Mouse (Mus musculus) left cerebral cortex, postnatal 10 days (tissue): ENCODE results near the gene Comtd1. TPM values are rescaled to one million over a fixed set of nuclear protein-coding genes. Genes with fewer than 3 reads are reported as not detected.

Experiments
- DNase-seq, 2 experiments: peaks; one replicate each; pipeline ENCODE4 v3.0.0; 2021 to 2022; ENCODE audit warnings: low spot score in 2 of 2, mixed read lengths in 1 of 2; ENCODE audit errors: extremely low spot score in 1 of 2
- intact Hi-C: fragments of 180-260 bp; cut with DNase I; formaldehyde crosslinking; loops from one replicate; pipeline ENCODE4 v1.15.1; 2025
- total RNA-seq, 2 experiments: library from RNA; stranded (reverse); gene quantifications; 2 replicates each; pipeline ENCODE4 v1.2.3; 2021

Gene Comtd1
- total RNA-seq, 2 experiments from 2014 or later = 37.7 to 40.8 TPM

DNA sequence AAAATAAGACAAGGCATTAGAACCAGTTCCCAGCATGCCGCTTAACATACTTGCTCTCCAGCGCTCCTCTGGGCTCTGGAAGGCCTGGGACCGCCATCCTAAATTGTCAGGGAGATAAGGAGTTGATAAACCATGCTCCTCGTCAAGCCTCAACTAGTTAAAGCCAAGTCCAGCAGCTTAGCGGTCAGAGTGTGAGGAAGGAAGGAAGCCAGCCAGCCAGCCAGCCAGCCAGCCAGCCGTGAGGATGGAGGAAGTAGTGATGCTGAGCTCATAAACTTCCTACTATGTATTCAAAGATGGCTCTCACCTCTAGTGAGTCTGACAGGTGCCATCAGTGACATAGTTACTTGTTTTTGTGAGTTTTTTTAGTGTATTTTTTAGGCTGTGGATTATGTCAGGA lies 5.5 kb downstream of the Comtd1 start:
- DNase-seq = no peak
- intact Hi-C loops = no loop called here

DNA sequence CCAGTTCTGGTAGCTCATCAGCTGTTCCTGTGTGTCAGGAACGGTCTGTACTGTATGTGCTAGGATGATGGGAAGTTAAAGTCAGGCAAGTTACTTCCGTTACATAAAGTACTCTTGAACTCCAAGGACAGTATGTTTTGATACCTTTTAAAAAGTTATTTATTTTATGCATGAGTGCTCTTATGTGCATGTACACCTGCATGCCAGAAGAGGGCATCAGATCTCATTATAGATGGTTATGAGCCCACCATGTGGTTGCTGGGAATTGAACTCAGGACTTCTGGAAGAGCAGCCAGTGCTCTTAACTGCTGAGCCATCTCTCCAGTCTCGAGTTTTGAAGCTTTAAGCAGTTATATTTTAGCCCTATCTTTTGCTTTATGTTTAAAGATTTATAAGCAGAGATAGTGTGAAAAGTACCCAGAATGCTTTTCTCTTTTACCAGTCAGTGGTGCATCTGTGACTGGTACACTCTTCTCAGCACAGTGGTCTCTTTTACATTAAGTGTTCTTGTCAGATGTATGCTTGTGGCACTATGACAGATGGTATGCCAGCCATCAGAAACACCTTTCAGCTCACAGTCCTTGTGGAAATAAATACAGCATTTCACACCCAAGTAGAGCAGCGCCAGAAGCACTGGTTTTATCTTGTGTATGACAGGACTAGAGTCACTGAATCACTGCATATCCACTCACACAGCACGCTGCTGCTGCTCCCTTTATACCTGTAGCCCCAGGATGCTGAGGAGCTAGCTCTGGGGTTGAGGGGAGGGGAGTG lies 6.8 kb downstream of the Comtd1 start:
- DNase-seq = no peak
- intact Hi-C loops = no loop called here

DNA sequence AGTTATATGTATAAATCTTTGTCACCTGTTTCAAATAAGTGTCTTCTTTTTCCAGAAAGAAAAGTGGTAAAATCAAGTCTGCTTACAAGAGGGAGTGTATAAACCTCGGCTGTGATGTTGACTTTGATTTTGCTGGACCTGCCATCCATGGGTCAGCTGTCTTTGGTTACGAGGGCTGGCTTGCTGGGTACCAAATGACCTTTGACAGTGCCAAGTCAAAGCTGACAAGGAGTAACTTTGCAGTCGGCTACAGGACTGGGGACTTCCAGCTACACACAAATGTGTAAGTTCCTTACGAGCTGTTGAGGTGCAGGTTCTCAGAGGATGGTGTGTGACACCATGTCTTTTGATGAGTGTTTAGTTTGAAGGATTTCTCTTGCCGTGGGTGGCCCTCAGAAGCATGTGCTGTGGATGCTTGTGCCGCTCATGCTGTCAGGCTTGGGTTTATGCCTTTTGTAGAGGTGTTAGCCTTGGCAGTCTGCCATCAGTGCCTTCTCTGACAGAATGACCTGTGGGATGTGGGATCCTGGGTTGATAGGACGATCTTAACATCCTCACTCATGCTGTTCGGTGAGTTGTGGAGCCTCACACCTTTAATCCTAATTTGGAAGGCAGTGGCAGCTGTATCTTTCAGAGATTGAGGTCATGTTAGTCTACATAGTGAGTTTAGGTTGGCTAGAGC lies 10.3 kb downstream of the Comtd1 start:
- DNase-seq = no peak
- intact Hi-C loops = no loop called here

DNA sequence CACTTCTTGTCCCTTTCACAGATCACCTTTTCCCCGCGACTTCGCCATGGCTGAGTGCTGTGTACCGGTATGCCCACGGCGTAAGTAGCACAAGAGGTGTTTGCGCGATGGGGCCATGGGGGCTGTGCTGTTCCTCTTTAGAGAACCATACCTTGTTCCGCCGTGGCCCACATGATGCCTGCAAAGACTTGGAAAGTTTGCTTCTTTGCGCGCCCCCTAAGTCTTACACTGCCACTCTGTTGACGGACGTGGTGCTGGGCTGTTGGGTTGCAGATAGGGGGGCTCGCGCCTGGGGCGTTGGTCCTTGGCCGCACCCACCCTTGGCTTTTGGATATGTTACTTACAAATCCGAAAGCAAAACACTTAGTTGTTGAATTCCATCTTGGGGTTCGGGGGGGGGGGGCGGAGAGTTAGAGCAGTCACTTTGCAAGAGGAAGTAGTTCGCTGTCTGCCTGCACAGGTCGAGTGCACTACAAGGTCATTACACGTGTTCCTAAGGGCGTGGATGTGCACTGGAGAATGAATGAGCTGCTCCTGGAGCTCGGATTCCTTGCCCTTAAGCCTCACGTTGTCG lies 16.9 kb downstream of the Comtd1 start:
- intact Hi-C loops = loop anchor here (5.0 kb wide), 1 partner anchor 80 kb away; the partner anchor contains the start of genes Dusp13 and Samd8
- DNase-seq = no peak

DNA sequence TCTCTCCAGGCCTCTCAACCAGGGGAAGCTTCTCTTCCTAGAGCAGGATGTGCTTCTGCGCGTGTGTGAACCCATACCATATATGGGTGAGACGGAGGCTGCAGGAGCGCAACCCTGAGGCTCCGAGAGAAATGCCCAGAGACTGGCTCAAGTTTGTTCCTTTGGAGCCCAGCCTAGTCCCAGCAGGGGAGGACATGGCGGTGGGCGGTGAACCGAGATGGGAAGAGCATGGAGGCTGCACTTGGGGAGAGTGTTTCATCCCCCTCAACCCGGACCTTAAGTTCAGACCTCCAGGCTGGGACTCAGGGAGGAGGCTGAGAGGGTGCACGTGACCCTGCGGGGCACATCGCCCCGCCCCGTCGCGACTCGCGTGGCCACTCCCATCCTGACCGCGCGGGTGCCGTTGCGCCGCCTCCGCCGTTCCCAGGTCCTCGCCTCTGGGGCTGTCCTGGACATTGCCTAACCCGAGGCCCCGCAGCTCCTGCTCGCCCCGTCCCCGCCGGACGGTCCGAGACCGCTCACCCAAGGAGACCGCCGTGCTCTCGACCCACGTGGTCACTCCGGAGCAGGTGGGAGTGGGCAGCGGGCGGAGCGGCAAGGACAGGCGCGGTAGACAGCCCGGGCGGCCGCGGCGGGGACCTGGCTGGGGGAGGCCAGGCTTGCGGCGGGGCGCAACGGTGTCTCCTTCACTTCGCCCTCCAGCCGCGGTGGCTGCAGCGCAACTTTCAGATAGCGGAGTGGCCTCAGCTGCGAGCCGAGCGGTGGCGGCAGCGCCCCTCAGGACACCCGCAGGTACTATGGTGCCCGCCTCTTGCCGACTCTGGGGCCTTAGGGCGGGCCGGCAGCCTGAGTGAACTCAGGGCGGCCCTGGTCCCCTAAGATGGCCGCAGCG lies 17.7 kb downstream of the Comtd1 start:
- intact Hi-C loops = loop anchor here (5.0 kb wide), 1 partner anchor 79 kb away; the partner anchor contains the start of genes Dusp13 and Samd8
- peak; percentile 93 to 98 for DNase-seq

DNA sequence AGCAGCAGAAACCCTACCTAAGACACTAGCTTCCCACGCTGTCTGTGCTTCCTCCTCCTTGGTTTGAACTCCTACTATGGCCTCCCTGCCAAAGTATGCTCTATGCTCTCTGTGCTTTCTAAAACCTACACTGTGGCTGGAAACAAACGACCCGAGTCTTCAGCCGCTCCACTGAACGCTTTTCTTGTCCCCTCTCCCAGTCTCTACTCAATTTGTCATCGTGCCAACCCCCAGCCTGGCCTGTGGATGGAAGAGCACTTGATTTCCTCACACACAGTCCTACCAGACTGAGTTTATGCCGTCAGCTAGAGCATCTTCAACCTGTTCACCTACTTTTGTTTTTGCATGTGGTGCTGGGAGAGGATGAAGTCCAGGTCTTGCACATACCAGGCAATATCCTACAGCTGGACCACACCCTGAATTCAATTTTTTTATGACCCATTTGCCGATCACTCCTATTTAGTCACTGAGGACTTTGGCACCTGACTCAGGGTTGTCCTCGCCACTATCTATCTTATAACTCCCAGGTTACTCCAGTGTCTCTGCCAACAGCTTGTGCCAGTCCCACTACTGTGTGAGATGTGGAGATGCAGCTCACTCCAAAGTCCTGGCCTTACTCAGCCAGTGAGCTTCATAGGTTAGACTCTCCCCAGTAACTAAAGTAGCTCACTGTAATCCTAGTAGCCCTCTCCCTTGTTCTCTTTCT lies 22.8 kb downstream of the Comtd1 start:
- peak in 1 of 2 experiments; percentile 53 for DNase-seq
- intact Hi-C loops = no loop called here

DNA sequence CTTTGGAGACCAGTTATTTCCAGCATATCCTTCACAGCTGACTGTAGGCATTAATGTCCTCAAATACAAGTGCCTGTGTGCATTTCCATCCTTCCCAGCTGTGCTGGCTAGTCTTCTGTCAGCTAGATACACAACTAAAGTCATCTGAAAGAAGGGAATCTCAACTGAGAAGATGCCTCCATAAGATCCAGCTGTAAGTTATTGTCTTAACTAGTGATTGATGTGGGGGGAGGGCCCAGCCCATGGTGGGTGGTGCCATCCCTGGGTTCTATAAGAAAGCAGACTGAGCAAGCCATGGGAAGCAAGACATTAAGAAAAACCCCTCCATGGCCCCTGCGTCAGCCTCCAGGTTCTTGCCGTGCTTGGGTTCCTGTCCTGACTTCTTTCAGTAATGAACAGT lies 23.8 kb downstream of the Comtd1 start, which contains the start of gene Vdac2:
TSS of gene Vdac2 (plus strand) at position 301 of the 400 bp plus-strand sequence.
- no peak for DNase-seq
- intact Hi-C loops = no loop called here

DNA sequence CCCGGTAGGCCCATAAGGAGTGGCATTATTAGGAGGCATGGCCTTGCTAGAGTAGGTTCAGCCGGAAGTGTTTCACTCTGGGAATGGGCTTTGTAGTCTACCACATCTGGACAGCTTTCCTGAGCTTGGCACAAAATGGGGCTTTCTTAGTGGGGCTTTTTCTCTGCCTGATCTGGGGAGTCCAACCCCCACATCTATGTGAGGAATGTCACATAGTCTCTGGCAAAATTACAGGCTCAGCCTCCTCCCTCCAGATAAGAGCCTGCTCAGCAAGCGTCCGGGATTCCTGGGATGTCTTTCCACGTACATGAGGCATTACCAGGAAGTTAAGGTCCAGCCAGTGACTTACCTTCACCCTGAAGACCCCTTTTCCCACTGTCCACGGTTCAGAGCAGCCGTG lies 24.9 kb downstream of the Comtd1 start:
- DNase-seq = no peak
- intact Hi-C loops = no loop called here

DNA sequence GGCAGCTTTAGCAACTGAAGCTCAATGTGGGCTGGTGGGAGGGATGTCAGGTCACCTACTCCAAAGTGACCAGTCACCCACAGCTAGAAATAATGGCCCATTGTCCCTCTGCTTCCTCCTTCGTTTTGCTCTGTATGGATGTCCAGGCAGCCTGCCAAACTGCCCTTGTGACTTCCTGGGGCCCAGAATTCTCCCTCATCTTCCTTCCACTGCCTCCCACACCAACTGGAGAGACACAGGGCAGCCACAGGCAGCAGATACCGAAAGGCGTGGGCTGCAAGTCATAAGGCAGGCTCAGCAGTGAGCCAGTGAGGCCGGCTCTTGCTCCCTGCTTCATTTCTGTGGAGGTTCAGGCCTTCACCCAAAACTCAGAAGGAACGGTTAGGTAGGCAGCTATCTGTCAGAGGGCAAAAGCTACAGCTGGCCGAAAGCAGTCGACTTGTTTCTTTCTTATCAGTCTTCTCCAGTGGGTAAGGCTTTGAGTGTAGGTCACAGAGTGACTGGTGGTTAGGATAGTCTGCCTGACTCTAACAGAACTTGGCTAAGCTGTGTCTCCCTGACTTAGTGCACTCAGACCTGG lies 25.9 kb downstream of the Comtd1 start:
- intact Hi-C loops = no loop called here
- peak; percentile 58 to 90 for DNase-seq

DNA sequence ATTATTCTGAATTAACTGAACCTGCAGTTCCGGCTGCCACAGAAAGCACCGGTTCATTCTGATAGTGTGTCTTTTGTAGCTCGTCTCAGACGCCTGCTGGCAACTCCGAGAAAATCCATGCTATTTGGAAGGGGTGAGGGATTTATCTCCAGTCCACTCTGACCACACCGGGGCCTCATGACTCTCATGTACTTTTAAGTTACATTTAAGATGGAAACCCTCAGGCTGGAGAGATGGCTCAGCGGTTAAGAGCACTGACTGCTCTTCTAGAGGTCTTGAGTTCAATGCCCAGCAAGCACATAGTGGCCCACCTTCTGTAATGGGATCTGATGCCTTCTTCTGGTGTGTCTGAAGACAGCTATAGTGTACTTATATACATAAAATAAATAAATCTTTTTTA lies 26.5 kb downstream of the Comtd1 start:
- no peak for DNase-seq
- intact Hi-C loops = no loop called here

DNA sequence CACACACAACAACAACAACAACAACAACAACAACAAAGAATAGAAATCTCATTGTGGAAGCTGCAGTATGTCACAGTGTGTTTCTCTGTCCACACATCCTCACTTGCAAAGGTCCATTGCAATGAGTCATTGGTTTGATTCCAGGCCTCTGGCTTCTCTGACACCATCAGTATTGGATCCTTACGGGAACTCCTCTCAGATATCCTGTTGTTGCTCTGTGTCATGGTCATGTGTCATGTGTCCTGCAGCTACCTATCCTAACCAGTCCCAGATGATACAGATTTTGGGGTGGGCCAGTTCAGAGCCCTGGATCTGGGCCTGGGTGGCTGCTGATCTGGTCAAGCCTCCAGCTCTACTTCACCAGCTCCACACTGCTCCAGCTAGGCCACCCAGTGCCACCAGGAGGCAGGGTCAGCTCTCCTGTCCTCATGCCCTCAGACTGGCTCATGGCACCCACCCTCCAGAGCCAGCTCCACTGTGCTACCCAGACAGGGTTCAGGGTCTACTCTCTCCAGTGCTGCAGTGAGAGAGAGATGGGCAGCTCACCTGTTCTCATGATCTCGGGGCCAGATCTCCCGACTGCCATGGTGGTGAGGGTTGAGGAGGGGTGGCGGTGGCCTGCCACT lies 27.8 kb downstream of the Comtd1 start:
- DNase-seq = no peak
- intact Hi-C loops = no loop called here

DNA sequence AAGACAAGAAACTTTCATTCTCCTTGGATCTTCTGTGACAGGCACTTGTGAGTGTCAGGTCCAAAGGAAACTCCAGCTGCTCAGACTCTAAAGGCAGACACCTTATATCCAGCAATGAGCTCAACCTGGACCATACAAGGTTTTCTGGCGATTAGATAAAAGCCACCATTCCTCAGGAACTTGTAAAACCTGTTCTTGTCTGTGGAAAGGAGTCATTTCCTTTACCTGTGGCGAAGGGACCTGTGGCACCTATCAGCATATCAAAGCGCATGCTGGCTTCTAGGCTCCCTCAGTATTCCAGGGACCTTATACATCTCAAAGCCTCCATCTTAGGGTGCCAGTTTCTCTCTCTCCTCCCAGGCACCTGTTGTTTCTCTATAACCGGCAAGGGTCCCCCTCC lies 31.3 kb downstream of the Comtd1 start:
- intact Hi-C loops = no loop called here
- no peak for DNase-seq

DNA sequence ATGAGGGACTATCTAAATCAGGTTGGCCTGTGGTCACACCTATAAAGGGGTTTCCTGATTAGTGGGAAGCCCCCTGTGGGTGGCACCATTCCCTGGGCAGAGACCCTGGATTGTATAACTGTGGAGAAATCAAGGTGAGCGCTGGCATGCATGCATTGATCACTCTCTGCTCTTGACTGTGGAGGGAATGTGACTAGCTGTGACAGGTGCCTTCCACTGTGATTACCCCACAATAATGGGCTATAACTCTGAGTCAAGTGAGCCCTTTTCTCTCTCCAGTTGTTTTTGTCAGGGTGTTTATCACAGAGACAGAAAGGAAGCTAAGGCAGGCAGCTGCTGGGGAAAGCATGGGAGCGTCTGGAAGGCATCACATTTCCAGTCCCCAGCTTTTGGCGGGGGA lies 32.5 kb downstream of the Comtd1 start:
- intact Hi-C loops = no loop called here
- DNase-seq = no peak

DNA sequence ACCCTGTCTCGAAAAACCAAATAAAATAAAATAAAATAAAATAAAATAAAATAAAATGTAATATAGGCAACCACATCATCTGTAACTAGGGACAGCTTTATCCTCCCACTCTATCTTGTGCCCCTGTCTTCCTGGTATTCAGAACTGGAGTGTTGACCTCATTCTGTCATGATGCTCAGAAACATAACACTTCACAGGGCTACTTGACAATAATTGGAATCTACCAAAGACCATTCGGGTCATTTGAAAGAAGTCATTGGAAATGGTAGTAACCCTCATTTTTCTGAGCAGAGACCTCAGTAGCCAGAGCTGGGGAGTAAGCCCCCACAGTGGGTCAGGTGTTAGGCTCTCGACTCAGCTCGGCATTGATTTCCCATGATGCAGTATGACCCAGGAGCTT lies 34.2 kb downstream of the Comtd1 start:
- intact Hi-C loops = no loop called here
- no peak for DNase-seq

DNA sequence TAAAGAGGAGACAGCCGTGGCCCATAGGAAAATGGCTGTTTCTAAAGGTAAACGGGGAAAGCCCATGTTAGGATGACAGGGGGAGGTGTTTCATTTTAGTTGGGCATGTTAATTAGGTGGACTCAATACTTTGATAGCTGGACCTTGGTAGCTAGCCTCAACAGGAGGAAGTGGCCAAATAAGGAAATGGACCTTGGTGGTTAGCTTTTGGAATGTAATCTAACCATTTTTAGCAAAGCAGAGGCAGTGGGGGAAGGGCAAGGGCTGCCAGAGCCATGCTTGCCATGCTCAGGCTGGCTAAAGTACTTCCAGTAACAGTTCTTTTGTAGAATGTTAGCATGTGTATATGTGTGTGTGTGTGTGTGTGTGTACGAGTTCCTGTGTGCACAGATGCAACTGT lies 34.9 kb downstream of the Comtd1 start:
- intact Hi-C loops = no loop called here
- DNase-seq = no peak

DNA sequence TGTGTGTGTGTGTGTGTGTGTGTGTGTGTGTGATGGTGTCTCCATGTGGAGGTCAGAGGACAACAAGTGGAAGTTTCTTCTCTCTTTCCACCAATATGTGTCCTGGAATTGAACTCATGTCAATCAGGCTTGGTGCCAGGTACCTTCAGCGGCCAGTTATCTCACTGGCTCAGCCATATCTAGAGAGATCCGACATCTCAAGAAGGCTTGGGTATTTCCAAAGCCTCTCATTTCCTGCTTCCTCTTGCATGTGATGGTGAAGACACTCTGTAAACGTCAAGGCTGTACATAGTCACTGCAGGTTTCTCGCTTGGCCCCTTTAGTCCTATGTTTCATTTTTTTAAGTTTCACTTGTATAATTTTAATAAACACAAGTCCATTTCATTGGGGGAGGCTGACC lies 35.6 kb downstream of the Comtd1 start:
- no peak for DNase-seq
- intact Hi-C loops = no loop called here

DNA sequence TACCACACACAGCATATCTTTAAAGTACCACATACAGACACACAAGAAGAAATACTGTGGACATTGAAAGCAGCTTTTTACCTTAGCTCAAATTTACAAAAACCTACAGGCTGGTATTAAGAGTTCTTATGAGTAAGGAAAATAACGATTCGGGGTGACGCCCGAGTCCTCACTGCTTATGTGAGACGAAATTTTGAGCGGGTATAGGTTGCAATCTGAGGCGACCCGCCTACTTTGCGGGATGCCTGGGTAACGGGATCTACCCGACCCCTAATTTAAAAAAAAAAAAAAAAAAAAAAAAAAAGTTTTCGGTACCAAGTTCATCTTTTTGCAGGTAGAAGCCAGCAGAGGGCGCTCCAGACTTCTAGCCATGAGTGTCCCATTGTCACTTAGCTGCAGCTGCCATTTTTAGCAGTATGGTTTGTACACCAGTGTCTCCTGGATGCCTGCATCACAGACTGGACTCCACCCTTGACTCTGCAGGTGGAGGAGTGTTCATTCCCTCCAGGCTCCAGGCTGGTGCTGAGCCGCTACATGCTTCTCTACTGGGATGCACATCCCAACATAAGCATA lies 36.1 kb downstream of the Comtd1 start:
- DNase-seq = peak in 1 of 2 experiments; percentile 71
- intact Hi-C loops = no loop called here
